Mouse (Mus musculus): ENCODE measurements at regions not wholly inside any gene's neighbourhood (a gene's known extent, or its start where the extent isn't known, plus 50 kb on each side); places are given as distances from the start of the nearest gene placed in this dataset.

GRCm38 (mm10) chr11:24247285-24247684 lies 169.4 kb downstream of the Bcl11a start:
- no peaks in the 10 kb centered on the region for H3K36me3 ChIP-seq (ENCODE audit: control insufficient read depth, insufficient read depth, low read length)
- 89% methylated on average over 4 of the region's 4 CpGs for WGBS
- H3K27ac ChIP-seq (ENCODE audit: low read depth, low read length): no peak overlapping the region
- H3K9me3 ChIP-seq (ENCODE audit: control insufficient read depth, low read length): no peaks in the 10 kb centered on the region
- no peaks in the 10 kb centered on the region; the same call in 1 of the 2 replicates for H3K4me1 ChIP-seq (ENCODE audit: control insufficient read depth, insufficient read depth, low read length)
- no peaks in the 10 kb centered on the region for H3K27me3 ChIP-seq (ENCODE audit: control insufficient read depth, insufficient read depth, low read length)
- DNase-seq (ENCODE audit: low spot score, missing footprints): no peak
- no peak for ATAC-seq (ENCODE audit: low FRiP score)
- no peak overlapping the region for H3K4me2 ChIP-seq
- H3K4me3 ChIP-seq (ENCODE audit: low read depth, low read length): no peak overlapping the region
- H3K9ac ChIP-seq (ENCODE audit: low read length): no peak overlapping the region

GRCm38 (mm10) chr11:24251516-24251915 lies 173.7 kb downstream of the Bcl11a start:
- Histone ChIP-seq H3K27ac (ENCODE audit: low read depth, low read length) (no peak overlapping the region), H3K4me2 (no peak overlapping the region), H3K36me3 (ENCODE audit: control insufficient read depth, insufficient read depth, low read length) (no peaks in the 10 kb centered on the region), H3K27me3 (ENCODE audit: control insufficient read depth, insufficient read depth, low read length) (no peaks in the 10 kb centered on the region), H3K4me3 (ENCODE audit: low read depth, low read length) (no peak overlapping the region), H3K9me3 (ENCODE audit: control insufficient read depth, low read length) (no peaks in the 10 kb centered on the region), H3K4me1 (ENCODE audit: control insufficient read depth, insufficient read depth, low read length) (no peaks in the 10 kb centered on the region), H3K9ac (ENCODE audit: low read length) (no peak overlapping the region)
- 49% methylated on average over 5 of the region's 5 CpGs for WGBS
- peak; percentile 35; the same call in 1 of the 2 replicates for ATAC-seq (ENCODE audit: low FRiP score)
- no peak for DNase-seq (ENCODE audit: low spot score, missing footprints)

GRCm38 (mm10) chr11:24255201-24256060 lies 177.6 kb downstream of the Bcl11a start:
- Histone ChIP-seq H3K36me3 (ENCODE audit: control insufficient read depth, insufficient read depth, low read length) (no peaks in the 10 kb centered on the region), H3K9ac (ENCODE audit: low read length) (no peak overlapping the region), H3K4me3 (ENCODE audit: low read depth, low read length) (no peak overlapping the region), H3K27me3 (ENCODE audit: control insufficient read depth, insufficient read depth, low read length) (no peaks in the 10 kb centered on the region), H3K27ac (ENCODE audit: low read depth, low read length) (no peak overlapping the region), H3K4me1 (ENCODE audit: control insufficient read depth, insufficient read depth, low read length) (no peaks in the 10 kb centered on the region), H3K9me3 (ENCODE audit: control insufficient read depth, low read length) (no peaks in the 10 kb centered on the region), H3K4me2 (no peak overlapping the region)
- 91% methylated on average over 22 of the region's 22 CpGs for WGBS
- DNase-seq (ENCODE audit: low spot score, missing footprints) (no peak), ATAC-seq (ENCODE audit: low FRiP score) (no peak)

GRCm38 (mm10) chr11:24257741-24258140 lies 179.9 kb downstream of the Bcl11a start:
- Histone ChIP-seq H3K27ac (ENCODE audit: low read depth, low read length) (no peak overlapping the region), H3K4me2 (no peak overlapping the region), H3K36me3 (ENCODE audit: control insufficient read depth, insufficient read depth, low read length) (no peaks in the 10 kb centered on the region), H3K4me1 (ENCODE audit: control insufficient read depth, insufficient read depth, low read length) (no peaks in the 10 kb centered on the region), H3K9me3 (ENCODE audit: control insufficient read depth, low read length) (no peaks in the 10 kb centered on the region), H3K9ac (ENCODE audit: low read length) (no peak overlapping the region), H3K27me3 (ENCODE audit: control insufficient read depth, insufficient read depth, low read length) (no peaks in the 10 kb centered on the region), H3K4me3 (ENCODE audit: low read depth, low read length) (no peak overlapping the region)
- DNase-seq (ENCODE audit: low spot score, missing footprints) (no peak), ATAC-seq (ENCODE audit: low FRiP score) (no peak)

- 73% methylated on average over 6 of the region's 6 CpGs for WGBS
- no peaks in the 10 kb centered on the region for H3K27me3 ChIP-seq (ENCODE audit: control insufficient read depth, insufficient read depth, low read length)
- no peak for ATAC-seq (ENCODE audit: low FRiP score)
- no peak overlapping the region for H3K27ac ChIP-seq (ENCODE audit: low read depth, low read length)
- no peak overlapping the region for H3K9ac ChIP-seq (ENCODE audit: low read length)
- no peak for DNase-seq (ENCODE audit: low spot score, missing footprints)
- no peaks in the 10 kb centered on the region for H3K4me1 ChIP-seq (ENCODE audit: control insufficient read depth, insufficient read depth, low read length)
- no peaks in the 10 kb centered on the region for H3K36me3 ChIP-seq (ENCODE audit: control insufficient read depth, insufficient read depth, low read length)
- H3K9me3 ChIP-seq (ENCODE audit: control insufficient read depth, low read length): no peaks in the 10 kb centered on the region
- H3K4me3 ChIP-seq (ENCODE audit: low read depth, low read length): no peak overlapping the region
- H3K4me2 ChIP-seq: no peak overlapping the region
Measured at GRCm38 (mm10) chr11:24258340-24258739, 180.5 kb downstream of the Bcl11a start.

- H3K4me1 ChIP-seq (ENCODE audit: control insufficient read depth, insufficient read depth, low read length): no peaks in the 10 kb centered on the region
- H3K4me3 ChIP-seq (ENCODE audit: low read depth, low read length): no peak overlapping the region
- H3K9ac ChIP-seq (ENCODE audit: low read length): no peak overlapping the region
- H3K27me3 ChIP-seq (ENCODE audit: control insufficient read depth, insufficient read depth, low read length): no peaks in the 10 kb centered on the region
- 79% methylated on average over 2 of the region's 2 CpGs for WGBS
- no peaks in the 10 kb centered on the region for H3K36me3 ChIP-seq (ENCODE audit: control insufficient read depth, insufficient read depth, low read length)
- H3K27ac ChIP-seq (ENCODE audit: low read depth, low read length): no peak overlapping the region
- no peaks in the 10 kb centered on the region for H3K9me3 ChIP-seq (ENCODE audit: control insufficient read depth, low read length)
- no peak for ATAC-seq (ENCODE audit: low FRiP score)
- DNase-seq (ENCODE audit: low spot score, missing footprints): no peak
- no peak overlapping the region for H3K4me2 ChIP-seq
Measured at GRCm38 (mm10) chr11:24259668-24260067, 181.8 kb downstream of the Bcl11a start.

GRCm38 (mm10) chr11:24269046-24269445 lies 191.2 kb downstream of the Bcl11a start:
- Histone ChIP-seq H3K4me1 (ENCODE audit: control insufficient read depth, insufficient read depth, low read length) (peaks cover 4% of the 10 kb centered on the region; the same call in 1 of the 2 replicates), H3K27ac (ENCODE audit: low read depth, low read length) (no peak overlapping the region), H3K4me3 (ENCODE audit: low read depth, low read length) (no peak overlapping the region), H3K27me3 (ENCODE audit: control insufficient read depth, insufficient read depth, low read length) (no peaks in the 10 kb centered on the region), H3K9ac (ENCODE audit: low read length) (no peak overlapping the region), H3K9me3 (ENCODE audit: control insufficient read depth, low read length) (no peaks in the 10 kb centered on the region), H3K36me3 (ENCODE audit: control insufficient read depth, insufficient read depth, low read length) (no peaks in the 10 kb centered on the region), H3K4me2 (no peak overlapping the region)
- DNase-seq (ENCODE audit: low spot score, missing footprints): no peak
- 79% methylated on average over 2 of the region's 2 CpGs for WGBS
- no peak for ATAC-seq (ENCODE audit: low FRiP score)

GRCm38 (mm10) chr11:24281628-24282027 lies 203.8 kb downstream of the Bcl11a start:
- no peaks in the 10 kb centered on the region for H3K9me3 ChIP-seq (ENCODE audit: control insufficient read depth, low read length)
- no peak overlapping the region for H3K27ac ChIP-seq (ENCODE audit: low read depth, low read length)
- WGBS: 86% methylated on average over 5 of the region's 5 CpGs
- no peak overlapping the region for H3K4me2 ChIP-seq
- DNase-seq (ENCODE audit: low spot score, missing footprints) (no peak), ATAC-seq (ENCODE audit: low FRiP score) (no peak)
- no peak overlapping the region for H3K9ac ChIP-seq (ENCODE audit: low read length)
- no peak overlapping the region for H3K4me3 ChIP-seq (ENCODE audit: low read depth, low read length)
- H3K36me3 ChIP-seq (ENCODE audit: control insufficient read depth, insufficient read depth, low read length): no peaks in the 10 kb centered on the region
- no peaks in the 10 kb centered on the region for H3K27me3 ChIP-seq (ENCODE audit: control insufficient read depth, insufficient read depth, low read length)
- H3K4me1 ChIP-seq (ENCODE audit: control insufficient read depth, insufficient read depth, low read length): peaks cover 21% of the 10 kb centered on the region

- WGBS: 47% methylated on average over 9 of the region's 9 CpGs
- H3K4me2 ChIP-seq: no peak overlapping the region
- no peaks in the 10 kb centered on the region for H3K9me3 ChIP-seq (ENCODE audit: control insufficient read depth, low read length)
- DNase-seq (ENCODE audit: low spot score, missing footprints) (no peak), ATAC-seq (ENCODE audit: low FRiP score) (no peak)
- no peak overlapping the region for H3K27ac ChIP-seq (ENCODE audit: low read depth, low read length)
- no peaks in the 10 kb centered on the region for H3K27me3 ChIP-seq (ENCODE audit: control insufficient read depth, insufficient read depth, low read length)
- no peak overlapping the region for H3K9ac ChIP-seq (ENCODE audit: low read length)
- H3K4me1 ChIP-seq (ENCODE audit: control insufficient read depth, insufficient read depth, low read length): peaks cover 30% of the 10 kb centered on the region
- H3K4me3 ChIP-seq (ENCODE audit: low read depth, low read length): no peak overlapping the region
- H3K36me3 ChIP-seq (ENCODE audit: control insufficient read depth, insufficient read depth, low read length): no peaks in the 10 kb centered on the region
Measured at GRCm38 (mm10) chr11:24282556-24282955, 204.7 kb downstream of the Bcl11a start.
